Mouse (Mus musculus) stomach, embryonic 15.5 days (tissue): ENCODE measurements around the gene Akr1c6. TPM values are rescaled to one million over a fixed set of nuclear protein-coding genes. Genes with fewer than 3 reads are reported as not detected.
"Not testable (repeated sequence)": the region's sequence is repeated elsewhere in the genome, so short reads cannot be mapped to it uniquely, and the experiment has no call there.

Experiments used
- ATAC-seq: fragments of 200-750 bp; cut with Nextera tagmentation; 2 replicates; pipeline ENCODE4 v1.8.0; 2017; ENCODE audit warnings: low read depth, moderate number of reproducible peaks, moderate TSS enrichment; ENCODE audit not compliant: insufficient read depth, low FRiP score
- H3K27ac ChIP-seq: fragments of 300-500 bp; sonication (generic); 2 replicates; pipeline ENCODE4 v1.5.1; 2015; ENCODE audit warnings: mild to moderate bottlenecking, inconsistent platforms
- H3K27me3 ChIP-seq: fragments of 300-500 bp; sonication (generic); replicated peaks from 2 replicates; pipeline ENCODE4 v1.6.1; 2015; ENCODE audit warnings: inconsistent platforms
- H3K36me3 ChIP-seq: fragments of 300-500 bp; sonication (generic); 2 replicates; pipeline ENCODE4 v1.6.1; 2015; ENCODE audit warnings: inconsistent platforms
- H3K4me1 ChIP-seq: fragments of 300-500 bp; sonication (generic); 2 replicates; pipeline ENCODE4 v1.6.1; 2015; ENCODE audit warnings: inconsistent platforms
- H3K4me2 ChIP-seq: fragments of 300-500 bp; sonication (generic); 2 replicates; pipeline ENCODE4 v1.6.1; 2015; ENCODE audit warnings: mild to moderate bottlenecking, inconsistent platforms
- H3K4me3 ChIP-seq: fragments of 300-500 bp; sonication (generic); replicated peaks from 2 replicates; pipeline ENCODE4 v1.5.1; 2015; ENCODE audit warnings: inconsistent platforms
- H3K9ac ChIP-seq: fragments of 300-500 bp; sonication (generic); 2 replicates; pipeline ENCODE4 v1.6.1; 2015; ENCODE audit warnings: inconsistent platforms
- H3K9me3 ChIP-seq: fragments of 300-500 bp; sonication (generic); 2 replicates; pipeline ENCODE4 v1.6.1; 2016; ENCODE audit warnings: inconsistent platforms
- WGBS: fragments of 180-500 bp; shearing (Covaris S2); methylation state at CpG from one replicate; pipeline ENCODE4 v1.1.7; 2015; 5-methylcytosine and 5-hydroxymethylcytosine counted together
- polyA plus RNA-seq: library from polyadenylated mRNA; unstranded; fragments of >200 nt; fragmentation: Nextera tagmentation; extraction: Ambion mirVana; gene quantifications from 2 replicates; pipeline ENCODE4 v1.2.1, GENCODE M21; 2015

Akr1c6 gene
- polyA plus RNA-seq, result 0.27 TPM in 1 of 2 replicates, not detected in the other

- H3K36me3 ChIP-seq, result no peaks in the 10 kb centered on the region
- H3K9me3 ChIP-seq, result no peaks in the 10 kb centered on the region
- H3K4me1 ChIP-seq, result no peaks in the 10 kb centered on the region
- no peak within 1 kb of the TSS for H3K27ac ChIP-seq
- ATAC-seq, result no peak
- H3K27me3 ChIP-seq, result no peaks in the 10 kb centered on the region
- no peak within 1 kb of the TSS for H3K4me2 ChIP-seq
- no peak within 1 kb of the TSS for H3K4me3 ChIP-seq
- H3K9ac ChIP-seq, result no peak within 1 kb of the TSS
Measured at GRCm38 (mm10) chr13:4434006-4434405, at the start of gene Akr1c6. TSS of gene Akr1c6 (plus strand) at chr13:4434306.

- Histone ChIP-seq H3K4me2 (no peak overlapping the region), H3K36me3 (no peaks in the 10 kb centered on the region), H3K27ac (no peak overlapping the region), H3K27me3 (no peaks in the 10 kb centered on the region), H3K9ac (no peak overlapping the region), H3K9me3 (no peaks in the 10 kb centered on the region), H3K4me1 (no peaks in the 10 kb centered on the region), H3K4me3 (no peak overlapping the region)
- WGBS, result 72% methylated on average over 1 of the region's 1 CpGs
- no peak for ATAC-seq
Measured at GRCm38 (mm10) chr13:4384918-4385317, 49.2 kb upstream of the Akr1c6 start.

- no peak for ATAC-seq
- no peak overlapping the region for H3K4me2 ChIP-seq
- H3K4me3 ChIP-seq, result no peak overlapping the region
- no peaks in the 10 kb centered on the region for H3K27me3 ChIP-seq
- H3K9ac ChIP-seq, result no peak overlapping the region
- no peaks in the 10 kb centered on the region for H3K9me3 ChIP-seq
- no peaks in the 10 kb centered on the region for H3K4me1 ChIP-seq
- H3K36me3 ChIP-seq, result no peaks in the 10 kb centered on the region
- H3K27ac ChIP-seq, result no peak overlapping the region
Measured at GRCm38 (mm10) chr13:4385541-4385940, 48.6 kb upstream of the Akr1c6 start.

- ATAC-seq, result no peak
- WGBS, result 68% methylated on average over 2 of the region's 2 CpGs
- H3K27ac ChIP-seq, result no peak overlapping the region
Measured at GRCm38 (mm10) chr13:4388762-4389446, 45.2 kb upstream of the Akr1c6 start.

GRCm38 (mm10) chr13:4400360-4400759 is 33.7 kb upstream of the Akr1c6 start:
- not testable (repeated sequence) for H3K27ac ChIP-seq, H3K4me2 ChIP-seq, H3K9ac ChIP-seq, H3K27me3 ChIP-seq, H3K4me3 ChIP-seq, H3K9me3 ChIP-seq, ATAC-seq, H3K4me1 ChIP-seq, H3K36me3 ChIP-seq
- WGBS, result 61% methylated on average over 1 of the region's 1 CpGs

More at GRCm38 (mm10) chr13:4388762-4389446, 45.2 kb upstream of the Akr1c6 start:
- H3K9me3 ChIP-seq, result no peaks in the 10 kb centered on the region
- no peak overlapping the region for H3K4me3 ChIP-seq
- no peak overlapping the region for H3K4me2 ChIP-seq
- no peaks in the 10 kb centered on the region for H3K27me3 ChIP-seq
- H3K36me3 ChIP-seq, result no peaks in the 10 kb centered on the region
- H3K9ac ChIP-seq, result no peak overlapping the region
- H3K4me1 ChIP-seq, result no peaks in the 10 kb centered on the region

GRCm38 (mm10) chr13:4400831-4401230 is 33.3 kb upstream of the Akr1c6 start:
- H3K4me3 ChIP-seq, result no peak overlapping the region
- WGBS, result 86% methylated on average over 2 of the region's 2 CpGs

GRCm38 (mm10) chr13:4402221-4402620 is 31.9 kb upstream of the Akr1c6 start:
- no peaks in the 10 kb centered on the region for H3K27me3 ChIP-seq
- no peaks in the 10 kb centered on the region for H3K9me3 ChIP-seq
- ATAC-seq, result no peak
- H3K4me3 ChIP-seq, result no peak overlapping the region
- no peaks in the 10 kb centered on the region for H3K36me3 ChIP-seq
- no peak overlapping the region for H3K27ac ChIP-seq
- no peaks in the 10 kb centered on the region for H3K4me1 ChIP-seq
- no peak overlapping the region for H3K4me2 ChIP-seq
- no peak overlapping the region for H3K9ac ChIP-seq

More at GRCm38 (mm10) chr13:4400831-4401230, 33.3 kb upstream of the Akr1c6 start:
- no peaks in the 10 kb centered on the region for H3K36me3 ChIP-seq
- no peaks in the 10 kb centered on the region for H3K9me3 ChIP-seq
- H3K27me3 ChIP-seq, result no peaks in the 10 kb centered on the region
- no peak overlapping the region for H3K4me2 ChIP-seq
- H3K27ac ChIP-seq, result no peak overlapping the region
- ATAC-seq, result no peak
- no peak overlapping the region for H3K9ac ChIP-seq
- H3K4me1 ChIP-seq, result no peaks in the 10 kb centered on the region

- Histone ChIP-seq H3K4me1 (no peaks in the 10 kb centered on the region), H3K27me3 (no peaks in the 10 kb centered on the region), H3K4me3 (no peak overlapping the region), H3K36me3 (no peaks in the 10 kb centered on the region), H3K4me2 (no peak overlapping the region), H3K9ac (no peak overlapping the region), H3K9me3 (no peaks in the 10 kb centered on the region), H3K27ac (no peak overlapping the region)
- no peak for ATAC-seq
Measured at GRCm38 (mm10) chr13:4404726-4405125, 29.4 kb upstream of the Akr1c6 start.

- no peaks in the 10 kb centered on the region for H3K27me3 ChIP-seq
- no peaks in the 10 kb centered on the region for H3K9me3 ChIP-seq
- no peaks in the 10 kb centered on the region for H3K36me3 ChIP-seq
- H3K27ac ChIP-seq, result no peak overlapping the region
- H3K4me3 ChIP-seq, result no peak overlapping the region
- ATAC-seq, result no peak
- no peak overlapping the region for H3K4me2 ChIP-seq
- WGBS, result 71% methylated on average over 1 of the region's 1 CpGs
- H3K4me1 ChIP-seq, result no peaks in the 10 kb centered on the region
- H3K9ac ChIP-seq, result no peak overlapping the region
Measured at GRCm38 (mm10) chr13:4406771-4407170, 27.3 kb upstream of the Akr1c6 start.

- H3K4me1 ChIP-seq, result no peaks in the 10 kb centered on the region
- no peak overlapping the region for H3K4me3 ChIP-seq
- no peaks in the 10 kb centered on the region for H3K36me3 ChIP-seq
- no peak overlapping the region for H3K27ac ChIP-seq
- H3K4me2 ChIP-seq, result no peak overlapping the region
- WGBS, result 77% methylated on average over 2 of the region's 2 CpGs
- no peaks in the 10 kb centered on the region for H3K27me3 ChIP-seq
- no peak for ATAC-seq
- H3K9me3 ChIP-seq, result no peaks in the 10 kb centered on the region
- no peak overlapping the region for H3K9ac ChIP-seq
Measured at GRCm38 (mm10) chr13:4428558-4428957, 5.5 kb upstream of the Akr1c6 start.

- no peak for ATAC-seq
- Histone ChIP-seq H3K4me1 (no peaks in the 10 kb centered on the region), H3K36me3 (no peaks in the 10 kb centered on the region), H3K27ac (no peak overlapping the region), H3K9ac (no peak overlapping the region), H3K4me3 (no peak overlapping the region), H3K4me2 (no peak overlapping the region), H3K27me3 (no peaks in the 10 kb centered on the region), H3K9me3 (no peaks in the 10 kb centered on the region)
- WGBS, result 57% methylated on average over 2 of the region's 2 CpGs
Measured at GRCm38 (mm10) chr13:4429034-4429433, 5.1 kb upstream of the Akr1c6 start.

GRCm38 (mm10) chr13:4431129-4431528 is 3.0 kb upstream of the Akr1c6 start:
- no peak overlapping the region for H3K4me2 ChIP-seq
- no peak overlapping the region for H3K27ac ChIP-seq
- H3K36me3 ChIP-seq, result no peaks in the 10 kb centered on the region
- H3K4me3 ChIP-seq, result no peak overlapping the region
- WGBS, result 85% methylated on average over 1 of the region's 1 CpGs
- H3K27me3 ChIP-seq, result no peaks in the 10 kb centered on the region
- H3K9ac ChIP-seq, result no peak overlapping the region
- H3K9me3 ChIP-seq, result no peaks in the 10 kb centered on the region
- ATAC-seq, result no peak
- H3K4me1 ChIP-seq, result no peaks in the 10 kb centered on the region

- Histone ChIP-seq H3K36me3 (no peaks in the 10 kb centered on the region), H3K9ac (no peak overlapping the region), H3K4me3 (no peak overlapping the region), H3K9me3 (no peaks in the 10 kb centered on the region), H3K27ac (no peak overlapping the region), H3K4me2 (no peak overlapping the region), H3K4me1 (no peaks in the 10 kb centered on the region), H3K27me3 (no peaks in the 10 kb centered on the region)
- ATAC-seq, result no peak
- WGBS, result 88% methylated on average over 2 of the region's 2 CpGs
Measured at GRCm38 (mm10) chr13:4465641-4466040, 31.5 kb downstream of the Akr1c6 start.
